Mouse (Mus musculus): Measurements from ENCODE around the gene Sfmbt1. TPM values are rescaled to one million over a fixed set of nuclear protein-coding genes. Genes with fewer than 3 reads are reported as not detected.

The Sfmbt1 gene
- polyA plus RNA-seq, 2 experiments, result 3.9 to 11.9 TPM

GRCm38 (mm10) chr14:30721850-30722249 lies 7.2 kb downstream of the Sfmbt1 start:
- H3K4me3 ChIP-seq (ENCODE audit: insufficient read depth in 1 of 2, low read depth in 2 of 2, low read length in 2 of 2), result no peak overlapping the region
- peaks cover 6 to 12% of the 10 kb centered on the region in 2 experiments; a peak in 3 of 4 replicates for H3K4me1 ChIP-seq (replicated peaks; ENCODE audit: control insufficient read depth in 2 of 2, insufficient read depth in 2 of 2, low read length in 1 of 2)
- H3K27ac ChIP-seq, result no peak overlapping the region
- no peak overlapping the region for H3K4me2 ChIP-seq (ENCODE audit: low read depth)
- H3K9ac ChIP-seq (replicated peaks), result no peak overlapping the region
- no peak for TF ChIP-seq EP300 (IDR thresholded peaks at IDR 0.05; ENCODE audit: low read depth)
- no peak for TF ChIP-seq CTCF (IDR thresholded peaks at IDR 0.05; ENCODE audit: low read depth)
- no peaks in the 10 kb centered on the region for H3K36me3 ChIP-seq (replicated peaks; ENCODE audit: control insufficient read depth, insufficient read depth, low read depth)
- ATAC-seq (ENCODE audit: insufficient read depth), result no peak
- H3K9me3 ChIP-seq (ENCODE audit: control insufficient read depth, low read length), result no peaks in the 10 kb centered on the region
- no peaks in the 10 kb centered on the region for H3K27me3 ChIP-seq (ENCODE audit: control insufficient read depth, insufficient read depth, low read length)
- no peak for DNase-seq (ENCODE audit: low read depth in 3 of 3, low spot score in 3 of 3)
- WGBS (ENCODE audit: insufficient replicate concordance), result 59% methylated on average over 1 of the region's 1 CpGs

GRCm38 (mm10) chr14:30722406-30722805 lies 7.8 kb downstream of the Sfmbt1 start:
- H3K27ac ChIP-seq, result no peak overlapping the region
- 74% methylated on average over 5 of the region's 5 CpGs for WGBS (ENCODE audit: insufficient replicate concordance)
- H3K4me3 ChIP-seq (ENCODE audit: insufficient read depth in 1 of 2, low read depth in 2 of 2, low read length in 2 of 2), result no peak overlapping the region
- H3K27me3 ChIP-seq (ENCODE audit: control insufficient read depth, insufficient read depth, low read length), result no peaks in the 10 kb centered on the region
- DNase-seq (ENCODE audit: low read depth in 3 of 3, low spot score in 3 of 3) (no peak), ATAC-seq (ENCODE audit: insufficient read depth) (no peak)
- peaks cover 6 to 10% of the 10 kb centered on the region in 2 experiments; a peak in 3 of 4 replicates for H3K4me1 ChIP-seq (replicated peaks; ENCODE audit: control insufficient read depth in 2 of 2, insufficient read depth in 2 of 2, low read length in 1 of 2)
- TF ChIP-seq CTCF (IDR thresholded peaks at IDR 0.05; ENCODE audit: low read depth) (no peak), EP300 (IDR thresholded peaks at IDR 0.05; ENCODE audit: low read depth) (no peak)
- H3K36me3 ChIP-seq (replicated peaks; ENCODE audit: control insufficient read depth, insufficient read depth, low read depth), result no peaks in the 10 kb centered on the region
- H3K4me2 ChIP-seq (ENCODE audit: low read depth), result no peak overlapping the region
- no peaks in the 10 kb centered on the region for H3K9me3 ChIP-seq (ENCODE audit: control insufficient read depth, low read length)
- no peak overlapping the region for H3K9ac ChIP-seq (replicated peaks)

- no peaks in the 10 kb centered on the region for H3K9me3 ChIP-seq (ENCODE audit: control insufficient read depth, low read length)
- peaks cover 0 to 13% of the 10 kb centered on the region in 2 experiments; a peak in 3 of 4 replicates for H3K4me1 ChIP-seq (replicated peaks; ENCODE audit: control insufficient read depth in 2 of 2, insufficient read depth in 2 of 2, low read length in 1 of 2)
- TF ChIP-seq CTCF (IDR thresholded peaks at IDR 0.05; ENCODE audit: low read depth) (no peak), EP300 (IDR thresholded peaks at IDR 0.05; ENCODE audit: low read depth) (no peak)
- DNase-seq (ENCODE audit: low read depth in 3 of 3, low spot score in 3 of 3) (no peak), ATAC-seq (ENCODE audit: insufficient read depth) (no peak)
- 71% methylated on average over 3 of the region's 3 CpGs for WGBS (ENCODE audit: insufficient replicate concordance)
- H3K9ac ChIP-seq (replicated peaks), result no peak overlapping the region
- no peak overlapping the region for H3K4me2 ChIP-seq (ENCODE audit: low read depth)
- H3K27ac ChIP-seq, result no peak overlapping the region
- no peak overlapping the region for H3K4me3 ChIP-seq (ENCODE audit: insufficient read depth in 1 of 2, low read depth in 2 of 2, low read length in 2 of 2)
- H3K36me3 ChIP-seq (replicated peaks; ENCODE audit: control insufficient read depth, insufficient read depth, low read depth), result no peaks in the 10 kb centered on the region
- no peaks in the 10 kb centered on the region for H3K27me3 ChIP-seq (ENCODE audit: control insufficient read depth, insufficient read depth, low read length)
Measured at GRCm38 (mm10) chr14:30731896-30732295, 17.2 kb downstream of the Sfmbt1 start.

- H3K4me3 ChIP-seq (ENCODE audit: insufficient read depth in 1 of 2, low read depth in 2 of 2, low read length in 2 of 2), result no peak overlapping the region
- no peak for DNase-seq (ENCODE audit: low read depth in 3 of 3, low spot score in 3 of 3)
- TF ChIP-seq EP300 (IDR thresholded peaks at IDR 0.05; ENCODE audit: low read depth), result no peak
- TF ChIP-seq CTCF (IDR thresholded peaks at IDR 0.05; ENCODE audit: low read depth), result no peak
- peaks cover 0 to 13% of the 10 kb centered on the region in 2 experiments; a peak in 3 of 4 replicates for H3K4me1 ChIP-seq (replicated peaks; ENCODE audit: control insufficient read depth in 2 of 2, insufficient read depth in 2 of 2, low read length in 1 of 2)
- H3K4me2 ChIP-seq (ENCODE audit: low read depth), result no peak overlapping the region
- H3K27ac ChIP-seq, result no peak overlapping the region
- H3K9ac ChIP-seq (replicated peaks), result no peak overlapping the region
- 0 out of 2 replicates have a peak, but pooled peaks have one; percentile 31 for ATAC-seq (ENCODE audit: insufficient read depth)
- H3K9me3 ChIP-seq (ENCODE audit: control insufficient read depth, low read length), result no peaks in the 10 kb centered on the region
- no peaks in the 10 kb centered on the region for H3K36me3 ChIP-seq (replicated peaks; ENCODE audit: control insufficient read depth, insufficient read depth, low read depth)
- WGBS (ENCODE audit: insufficient replicate concordance), result 76% methylated on average over 5 of the region's 5 CpGs
- H3K27me3 ChIP-seq (ENCODE audit: control insufficient read depth, insufficient read depth, low read length), result no peaks in the 10 kb centered on the region
Measured at GRCm38 (mm10) chr14:30734665-30735064, 20.0 kb downstream of the Sfmbt1 start.

GRCm38 (mm10) chr14:30735810-30736209 lies 21.2 kb downstream of the Sfmbt1 start:
- Histone ChIP-seq H3K9ac (replicated peaks) (no peak overlapping the region), H3K36me3 (replicated peaks; ENCODE audit: control insufficient read depth, insufficient read depth, low read depth) (no peaks in the 10 kb centered on the region), H3K4me3 (ENCODE audit: insufficient read depth in 1 of 2, low read depth in 2 of 2, low read length in 2 of 2) (no peak overlapping the region), H3K27ac (no peak overlapping the region), H3K4me1 (replicated peaks; ENCODE audit: control insufficient read depth in 2 of 2, insufficient read depth in 2 of 2, low read length in 1 of 2) (peaks cover 0 to 13% of the 10 kb centered on the region in 2 experiments; a peak in 3 of 4 replicates), H3K27me3 (ENCODE audit: control insufficient read depth, insufficient read depth, low read length) (no peaks in the 10 kb centered on the region), H3K9me3 (ENCODE audit: control insufficient read depth, low read length) (no peaks in the 10 kb centered on the region), H3K4me2 (ENCODE audit: low read depth) (no peak overlapping the region)
- 69% methylated on average over 3 of the region's 3 CpGs for WGBS (ENCODE audit: insufficient replicate concordance)
- DNase-seq (ENCODE audit: low read depth in 3 of 3, low spot score in 3 of 3) (no peak), ATAC-seq (ENCODE audit: insufficient read depth) (no peak)
- TF ChIP-seq CTCF (IDR thresholded peaks at IDR 0.05; ENCODE audit: low read depth), result no peak
- no peak for TF ChIP-seq EP300 (IDR thresholded peaks at IDR 0.05; ENCODE audit: low read depth)

Data from liver, embryonic 14.5 days (tissue).